Mouse (Mus musculus) liver (tissue): ENCODE measurements around the gene Krtap10-4.
"Not testable (repeated sequence)": the region's sequence is repeated elsewhere in the genome, so short reads cannot be mapped to it uniquely, and the experiment has no call there.

Experiments used
- DNase-seq: peaks from one replicate; pipeline ENCODE4 v3.0.0-alpha.2; 2020; ENCODE audit warnings: mixed read lengths

The Krtap10-4 gene

GRCm38 (mm10) chr10:77787876-77788275 is 39.0 kb downstream of the Krtap10-4 start, which contains the start of gene Gm7137:
Gm7137 (minus strand) TSS chr10:77788200.
- not testable (repeated sequence) for DNase-seq

- DNase-seq = not testable (repeated sequence)
These were observed 43.5 kb downstream of the Krtap10-4 start for GRCm38 (mm10) chr10:77783396-77783795.

- DNase-seq = not testable (repeated sequence)
These were observed 44.5 kb downstream of the Krtap10-4 start, which contains the start of gene Gm3250 for GRCm38 (mm10) chr10:77782442-77782841. Gm3250 (minus strand) TSS chr10:77782542.

GRCm38 (mm10) chr10:77776844-77777243 is 50.1 kb downstream of the Krtap10-4 start, which contains the start of gene Gm7138:
Gm7138 (minus strand) TSS chr10:77776944.
- not testable (repeated sequence) for DNase-seq
